In the genomic region with DNA sequence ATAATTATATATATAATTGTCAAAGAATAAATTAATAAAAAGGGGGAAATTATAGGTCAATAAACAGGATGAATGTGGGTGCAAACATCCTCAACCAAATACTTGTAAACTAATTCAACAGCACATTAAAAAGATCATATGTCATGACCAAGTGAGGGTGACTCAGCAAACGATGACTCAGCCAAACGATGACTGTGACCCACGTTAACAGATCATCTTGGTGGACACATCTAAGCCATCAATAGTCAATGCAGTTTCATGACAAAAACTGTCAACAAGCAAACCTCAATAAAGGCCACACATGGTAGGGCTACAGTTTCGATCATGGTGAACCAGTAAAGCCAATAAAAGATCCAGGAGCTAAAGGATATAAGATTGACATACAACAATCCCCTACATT, we compare ENCODE assay signal across 35 mouse cellular contexts. TPM values are rescaled to one million over a fixed set of nuclear protein-coding genes. Genes with fewer than 3 reads are reported as not detected.
DNase-seq lines count a peak whose midpoint lies in the region; ATAC-seq and TF ChIP-seq lines count a peak whose summit lies in the region.
"Had no signal": no experiment of that assay in that cellular context is flagged by ENCODE, and none has a peak within 500 bp of the region (broad histone marks: within the 10 kb centered on the region; RNA-seq: fewer than 3 reads in every experiment).

No protein-coding gene starts in this region.

- H3K4me1 ChIP-seq in liver, postnatal 0 days (ENCODE audit: insufficient read depth), result no peaks in the 10 kb centered on the region
- no peaks in the 10 kb centered on the region for H3K4me1 ChIP-seq in ES-E14 (ENCODE audit: control insufficient read depth in 2 of 2, insufficient read depth in 2 of 2, low read length in 2 of 2, poor library complexity in 1 of 2)
- H3K4me1 ChIP-seq: embryonic facial prominence, embryonic 12.5 days; heart, embryonic 13.5 days; hindbrain, embryonic 12.5 days; limb, embryonic 15.5 days; neural tube, embryonic 15.5 days had no signal

- no peak overlapping the region for H3K27ac ChIP-seq in liver, postnatal 0 days (ENCODE audit: low read depth)
- no peak overlapping the region for H3K27ac ChIP-seq in ES-E14 (ENCODE audit: insufficient read depth, low read depth, low read length, poor library complexity, severe bottlenecking)
- H3K27ac ChIP-seq: embryonic facial prominence, embryonic 12.5 days; heart, adult 2 months; heart, embryonic 13.5 days; hindbrain, embryonic 12.5 days; kidney, postnatal 0 days; limb, embryonic 15.5 days; neural tube, embryonic 15.5 days had no signal

- peaks cover 3% of the 10 kb centered on the region; the same call in 1 of the 2 replicates for H3K9me3 ChIP-seq in liver, postnatal 0 days (ENCODE audit: low read length)
- H3K9me3 ChIP-seq in ES-E14 (ENCODE audit: control insufficient read depth, insufficient read depth, low read depth, low read length), result no peaks in the 10 kb centered on the region
- H3K9me3 ChIP-seq: limb, embryonic 15.5 days; neural tube, embryonic 15.5 days had no signal

- 73% methylated on average over 4 of the region's 4 CpGs for WGBS in liver, postnatal 0 days (ENCODE audit: insufficient replicate concordance)

- H3K4me2 ChIP-seq in liver, postnatal 0 days (ENCODE audit: low read depth, low read length), result no peak overlapping the region
- H3K4me2 ChIP-seq: embryonic facial prominence, embryonic 12.5 days; heart, embryonic 13.5 days; hindbrain, embryonic 12.5 days; limb, embryonic 15.5 days; lung, embryonic 14.5 days; neural tube, embryonic 15.5 days had no signal

- TF ChIP-seq EP300 in liver, postnatal 0 days (IDR thresholded peaks at IDR 0.05; ENCODE audit: low read depth), result no peak

- DNase-seq in liver (peak; percentile 63), 416B (ENCODE audit: low read depth) (peak; percentile 56), ES-E14 (ENCODE audit: low read depth, low spot score) (no peak)
- DNase-seq in liver, postnatal 0 days, result no peak
- peak; percentile 19 for DNase-seq in c-Kit-negative CD71-positive TER-119-positive erythroid progenitor cells, embryonic 14.5 days (ENCODE audit: low read depth, low spot score)
- DNase-seq in cerebellum, postnatal 4 days (ENCODE audit: low spot score in 2 of 2), result no peak
- no peak for DNase-seq in thymus, adult 18-20 months
- DNase-seq: cerebellum, adult 11 months; cerebellum, postnatal 10 days; forebrain, postnatal 0 days; gastrocnemius, postnatal 25 days; heart, adult 2 months; kidney, adult 2 months; layer of hippocampus, adult 9-11 months; lung, embryonic 14.5 days; right cerebral cortex, adult 18-20 months; right cerebral cortex, postnatal 4 days; thymus, postnatal 25 days had no signal

- no peak overlapping the region for H3K9ac ChIP-seq in liver, postnatal 0 days (replicated peaks)
- H3K9ac ChIP-seq in ES-E14 (ENCODE audit: insufficient read depth, low read depth, low read length, poor library complexity, severe bottlenecking), result no peak overlapping the region
- H3K9ac ChIP-seq: embryonic facial prominence, embryonic 12.5 days; forebrain, postnatal 0 days; heart, embryonic 13.5 days; hindbrain, embryonic 12.5 days; limb, embryonic 15.5 days; lung, embryonic 14.5 days; neural tube, embryonic 15.5 days had no signal

- no peak for TF ChIP-seq CTCF in liver, postnatal 0 days (IDR thresholded peaks at IDR 0.05; ENCODE audit: low read depth)

- H3K36me3 ChIP-seq in liver, postnatal 0 days (replicated peaks; ENCODE audit: insufficient read depth, low read length), result no peaks in the 10 kb centered on the region
- H3K36me3 ChIP-seq in ES-E14 (ENCODE audit: control insufficient read depth, insufficient read depth, low read length, poor library complexity, severe bottlenecking), result no peaks in the 10 kb centered on the region
- H3K36me3 ChIP-seq: embryonic facial prominence, embryonic 12.5 days; G1E; hindbrain, embryonic 12.5 days; neural tube, embryonic 15.5 days had no signal

- in situ Hi-C loops in ES-E14 (cut with MboI; ENCODE audit: low sequenced_read_pairs in 2 of 2, unreplicated experiment in 2 of 2), result no loop called here

- ATAC-seq in liver, postnatal 0 days, result no peak
- ATAC-seq: activated CD4-positive, CD25-positive, alpha-beta regulatory T cell, adult 4 months; forebrain, postnatal 0 days; midbrain, embryonic 16.5 days had no signal

- H3K27me3 ChIP-seq in liver, postnatal 0 days (ENCODE audit: insufficient read depth, low read length), result no peaks in the 10 kb centered on the region
- H3K27me3 ChIP-seq: embryonic facial prominence, embryonic 12.5 days; heart, embryonic 13.5 days; hindbrain, embryonic 12.5 days; limb, embryonic 15.5 days; neural tube, embryonic 15.5 days had no signal

- H3K4me3 ChIP-seq in liver, postnatal 0 days (ENCODE audit: low read depth, low read length), result no peak overlapping the region
- H3K4me3 ChIP-seq in ES-E14 (ENCODE audit: insufficient read depth in 1 of 2, low read depth in 1 of 2, low read length in 2 of 2, poor library complexity in 1 of 2, severe bottlenecking in 1 of 2), result no peak overlapping the region
- H3K4me3 ChIP-seq: embryonic facial prominence, embryonic 12.5 days; heart, adult 2 months; heart, embryonic 13.5 days; hindbrain, embryonic 12.5 days; limb, embryonic 15.5 days; neural tube, embryonic 15.5 days had no signal

TF ChIP-seq in ES-E14, 5 proteins besides CTCF, POLR2A, EP300 and RAD21:
- TF ChIP-seq CHD2 (IDR thresholded peaks at IDR 0.05; ENCODE audit: low read depth, low read length) (no peak), ZC3H11A (IDR thresholded peaks at IDR 0.05; ENCODE audit: borderline replicate concordance, low read depth, low read length) (no peak), MAFK (IDR thresholded peaks at IDR 0.05; ENCODE audit: insufficient read depth, low read depth, low read length) (peak; percentile 35; the same call in 1 of the 2 replicates), ZNF384 (IDR thresholded peaks at IDR 0.05; ENCODE audit: low read depth, low read length) (no peak), HCFC1 (IDR thresholded peaks at IDR 0.05; ENCODE audit: borderline replicate concordance, insufficient read depth, low read length) (no peak)

RNA-seq across cellular contexts. Expression of a gene that starts 6.7 kb away (rescaled TPM):
- polyA plus RNA-seq in liver, postnatal 0 days (2015; fragmentation: Nextera tagmentation; extraction: Ambion mirVana), result not detected in 2 replicates
- not detected in 2 replicates for total RNA-seq in ES-E14 (2012; rRNA removed)
- total RNA-seq: forebrain, postnatal 0 days; G1E; gastrocnemius, postnatal 25 days; heart, adult 2 months; heart, postnatal 25 days; left cerebral cortex, adult 18-20 months; left cerebral cortex, postnatal 36 days; megakaryocyte-erythroid progenitor cell, adult 5-6 weeks had no signal
- polyA plus RNA-seq: activated CD4-positive, CD25-positive, alpha-beta regulatory T cell, adult 4 months; brain, embryonic 14.5 days; embryonic facial prominence, embryonic 12.5 days; forebrain, embryonic 11.5 days; forebrain, postnatal 0 days; G1E; heart, adult 2 months; heart, embryonic 13.5 days; hindbrain, embryonic 12.5 days; kidney, adult 2 months; kidney, postnatal 0 days; large intestine, adult 2 months; limb, embryonic 15.5 days; lung, embryonic 14.5 days; midbrain, embryonic 16.5 days; neural tube, embryonic 15.5 days; stomach, embryonic 14.5 days had no signal

RNA-seq across cellular contexts. Expression of a gene that starts 29.1 kb away (rescaled TPM):
- 2.6 and 3.0 TPM in 2 replicates for polyA plus RNA-seq in liver, postnatal 0 days (2015; fragmentation: Nextera tagmentation; extraction: Ambion mirVana)
- total RNA-seq in ES-E14 (2012; rRNA removed), result 3.3 and 7.4 TPM in 2 replicates
- polyA plus RNA-seq: G1E had no signal

Comparison
In these comparisons a context has a peak if more than half of its experiments do, and no peak if none do; other contexts are left out.
1. DNase-seq: peak in liver (single experiment), 416B (single experiment) and c-Kit-negative CD71-positive TER-119-positive erythroid progenitor cells, embryonic 14.5 days (single experiment); none in liver, postnatal 0 days (single experiment), ES-E14 (single experiment), cerebellum, postnatal 4 days (0 of 2) and thymus, adult 18-20 months (0 of 2).